Mouse (Mus musculus) myocyte (in vitro differentiated cells): ENCODE data around the gene Cyren. TPM values are rescaled to one million over a fixed set of nuclear protein-coding genes. Genes with fewer than 3 reads are reported as not detected.

Experiments
- H3K27me3 ChIP-seq: one replicate; pipeline ENCODE4 v1.6.1; 2011; ENCODE audit not compliant: control insufficient read depth, insufficient read depth, insufficient read length
- H3K36me3 ChIP-seq: one replicate; pipeline ENCODE4 v1.6.1; 2011; ENCODE audit not compliant: control insufficient read depth, insufficient read depth
- H3K4me2 ChIP-seq: one replicate; pipeline ENCODE4 v1.6.1; 2011; ENCODE audit warnings: low read depth, control low read depth
- H3K4me3 ChIP-seq: one replicate; pipeline ENCODE4 v1.5.1; 2011; ENCODE audit warnings: mild to moderate bottlenecking, control low read depth, moderate library complexity
- H3K79me2 ChIP-seq: one replicate; pipeline ENCODE4 v1.6.1; 2011; ENCODE audit not compliant: control insufficient read depth, insufficient read depth
- H3ac ChIP-seq: one replicate; pipeline ENCODE4 v1.6.1; 2011; ENCODE audit not compliant: control insufficient read depth, insufficient read length
- CEBPB ChIP-seq: IDR thresholded peaks from 2 replicates; pipeline ENCODE4 v1.6.1; 2011; ENCODE audit warnings: mild to moderate bottlenecking, moderate library complexity; ENCODE audit not compliant: poor library complexity, insufficient read depth, severe bottlenecking
- E2F4 ChIP-seq: IDR thresholded peaks from one replicate; pipeline ENCODE4 v1.6.1; 2011; ENCODE audit warnings: mild to moderate bottlenecking, control low read depth, moderate library complexity; ENCODE audit not compliant: insufficient read depth
- MAX ChIP-seq: IDR thresholded peaks from one replicate; pipeline ENCODE4 v1.6.1; 2011; ENCODE audit warnings: low read depth, mild to moderate bottlenecking, control low read depth
- MYOD1 ChIP-seq, 3 experiments: IDR thresholded peaks; one replicate each; pipeline ENCODE4 v1.6.1; 2011; ENCODE audit warnings: control low read depth in 2 of 3, low read depth in 2 of 3, mild to moderate bottlenecking in 2 of 3, moderate library complexity in 1 of 3; ENCODE audit not compliant: insufficient read length in 2 of 3, control insufficient read depth in 1 of 3
- MYOG ChIP-seq, 3 experiments: IDR thresholded peaks; one replicate each; pipeline ENCODE4 v1.6.1; 2011; ENCODE audit warnings: control low read depth in 2 of 3, low read depth in 2 of 3, mild to moderate bottlenecking in 2 of 3; ENCODE audit not compliant: insufficient read length in 2 of 3, control insufficient read depth in 1 of 3, insufficient read depth in 1 of 3
- POLR2A ChIP-seq: IDR thresholded peaks from one replicate; pipeline ENCODE4 v1.6.1; 2011; ENCODE audit warnings: low read depth, mild to moderate bottlenecking, control low read depth, moderate library complexity; ENCODE audit not compliant: insufficient read length
- POLR2AphosphoS2 ChIP-seq: IDR thresholded peaks from one replicate; pipeline ENCODE4 v1.6.1; 2011; ENCODE audit warnings: low read depth, control low read depth; ENCODE audit not compliant: insufficient read length
- REST ChIP-seq: IDR thresholded peaks from one replicate; pipeline ENCODE4 v1.6.1; 2011; ENCODE audit warnings: mild to moderate bottlenecking, control low read depth, moderate library complexity; ENCODE audit not compliant: insufficient read depth, insufficient read length
- SRF ChIP-seq: IDR thresholded peaks from one replicate; pipeline ENCODE4 v1.6.1; 2011; ENCODE audit warnings: low read depth; ENCODE audit not compliant: control insufficient read depth, insufficient read length
- TCF12 ChIP-seq: IDR thresholded peaks from one replicate; pipeline ENCODE4 v1.6.1; 2011; ENCODE audit warnings: mild to moderate bottlenecking, control low read depth; ENCODE audit not compliant: poor library complexity, insufficient read depth, severe bottlenecking
- TCF3 ChIP-seq: IDR thresholded peaks from one replicate; pipeline ENCODE4 v1.6.1; 2011; ENCODE audit warnings: low read depth, control low read depth; ENCODE audit not compliant: insufficient read length
- USF1 ChIP-seq: IDR thresholded peaks from one replicate; pipeline ENCODE4 v1.6.1; 2011; ENCODE audit warnings: low read depth, mild to moderate bottlenecking, control low read depth, moderate library complexity
- polyA plus RNA-seq: library from polyadenylated mRNA; unstranded; fragments of >200 nt; fragmentation: generic; extraction: Trizol; gene quantifications from one replicate; pipeline ENCODE4 v1.2.1, GENCODE M21; 2012; ENCODE audit warnings: missing spikeins

Gene Cyren
- polyA plus RNA-seq, 1 experiment, result 8.0 TPM

DNA sequence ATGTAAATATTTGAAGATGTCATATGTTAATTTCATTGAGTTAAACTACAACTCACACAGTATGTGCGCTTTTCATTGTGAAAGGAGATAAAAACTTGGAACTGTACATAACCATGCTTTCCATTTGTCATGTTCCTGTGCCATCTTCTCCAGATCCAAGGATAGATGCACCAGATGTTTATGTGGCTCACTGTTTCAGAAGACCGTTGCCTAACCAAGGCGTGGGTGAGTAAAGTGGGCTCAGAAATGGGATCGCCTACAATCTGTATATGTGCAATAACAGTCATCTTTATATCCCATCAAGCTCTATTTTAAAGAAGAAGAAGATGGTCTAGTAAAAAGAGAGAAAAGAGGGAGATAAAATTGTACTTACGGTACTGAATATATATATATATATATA, 45.5 kb downstream of the Cyren start:
- no peaks in the 10 kb centered on the region for H3K27me3 ChIP-seq
- H3K79me2 ChIP-seq, result no peaks in the 10 kb centered on the region
- H3ac ChIP-seq, result no peak overlapping the region
- no peak for TF ChIP-seq POLR2A
- TF ChIP-seq REST, result no peak
- no peak for TF ChIP-seq POLR2AphosphoS2
- TF ChIP-seq USF1, result no peak
- no peak for TF ChIP-seq MAX
- no peak for TF ChIP-seq MYOD1 (IDR thresholded peaks at IDR 0.05; ENCODE audit: control insufficient read depth in 1 of 3, insufficient read length in 2 of 3, low read depth in 2 of 3)
- TF ChIP-seq CEBPB, result no peak
- TF ChIP-seq E2F4, result no peak
- TF ChIP-seq TCF12, result no peak
- TF ChIP-seq SRF, result no peak
- TF ChIP-seq TCF3, result no peak
- TF ChIP-seq MYOG (IDR thresholded peaks at IDR 0.05; ENCODE audit: control insufficient read depth in 1 of 3, insufficient read depth in 1 of 3, insufficient read length in 2 of 3, low read depth in 2 of 3), result no peak
- H3K4me3 ChIP-seq, result no peak overlapping the region
- H3K36me3 ChIP-seq, result no peaks in the 10 kb centered on the region
- no peak overlapping the region for H3K4me2 ChIP-seq

DNA sequence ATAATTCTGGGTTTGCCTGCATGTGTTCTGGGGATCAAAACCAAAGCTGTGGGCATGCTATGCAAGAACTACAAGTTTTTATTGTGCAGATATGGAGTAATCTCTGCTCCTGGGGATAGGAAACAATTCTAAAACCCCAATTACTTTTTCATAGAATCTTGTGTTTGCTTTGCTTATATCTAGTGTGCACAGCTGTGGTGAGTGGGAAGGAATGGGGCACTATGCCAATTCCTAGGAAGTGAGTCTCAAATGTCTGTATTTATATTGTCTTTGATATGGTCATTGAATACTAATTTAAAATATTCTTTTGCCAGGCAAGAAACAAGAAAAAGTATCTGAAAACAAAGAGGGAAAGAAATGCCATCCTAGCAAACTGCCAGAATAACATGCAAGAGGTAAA, 53.5 kb downstream of the Cyren start:
- TF ChIP-seq SRF, result no peak
- no peak for TF ChIP-seq USF1
- peak in 1 of 3 experiments; percentile 13 for TF ChIP-seq MYOD1 (IDR thresholded peaks at IDR 0.05; ENCODE audit: control insufficient read depth in 1 of 3, insufficient read length in 2 of 3, low read depth in 2 of 3)

More for the DNA sequence above, 53.5 kb downstream of the Cyren start:
- Histone ChIP-seq H3K36me3 (no peaks in the 10 kb centered on the region), H3K4me3 (no peak overlapping the region), H3ac (no peak overlapping the region), H3K79me2 (no peaks in the 10 kb centered on the region), H3K27me3 (no peaks in the 10 kb centered on the region), H3K4me2 (peak overlapping the region; percentile 26)

Other genes starting within 250 kb of the Cyren start
- 3.6 TPM for gene Agbl3, start 97.6 kb downstream of the Cyren start, polyA plus RNA-seq
- gene Tmem140, start 14.9 kb downstream of the Cyren start, polyA plus RNA-seq, result 12.0 TPM
- 12.9 TPM for gene Wdr91, start 32.8 kb upstream of the Cyren start, polyA plus RNA-seq
- gene Stra8, start 42.1 kb upstream of the Cyren start, polyA plus RNA-seq, result not detected
- 0.07 TPM for gene Slc23a4, start 110.3 kb upstream of the Cyren start, polyA plus RNA-seq